Mouse (Mus musculus) forebrain, postnatal 0 days (tissue): ENCODE measurements around the gene Gm19684. TPM values are rescaled to one million over a fixed set of nuclear protein-coding genes. Genes with fewer than 3 reads are reported as not detected.
"Not testable (repeated sequence)": the region's sequence is repeated elsewhere in the genome, so short reads cannot be mapped to it uniquely, and the experiment has no call there.

Experiments used
- ATAC-seq: fragments of 200-750 bp; cut with Nextera tagmentation; 2 replicates; pipeline ENCODE4 v1.8.0; 2017; ENCODE audit warnings: mild to moderate bottlenecking, moderate library complexity
- DNase-seq: peaks from one replicate; pipeline ENCODE4 v3.0.0-alpha.2; 2015
- H3K27ac ChIP-seq: fragments of 300-500 bp; sonication (generic); 2 replicates; pipeline ENCODE4 v1.5.1; 2014; ENCODE audit warnings: low read depth, mild to moderate bottlenecking, antibody characterized with exemption, low read length, moderate library complexity, mixed read lengths
- H3K27me3 ChIP-seq: fragments of 300-500 bp; sonication (generic); 2 replicates; pipeline ENCODE4 v1.6.1; 2014; ENCODE audit warnings: mild to moderate bottlenecking, low read length, mixed read lengths; ENCODE audit not compliant: insufficient read depth
- H3K36me3 ChIP-seq: fragments of 300-500 bp; sonication (generic); 2 replicates; pipeline ENCODE4 v1.6.1; 2014; ENCODE audit warnings: mild to moderate bottlenecking, moderate library complexity; ENCODE audit not compliant: insufficient read depth
- H3K4me1 ChIP-seq: fragments of 300-500 bp; sonication (generic); 2 replicates; pipeline ENCODE4 v1.6.1; 2014; ENCODE audit warnings: antibody characterized with exemption; ENCODE audit not compliant: insufficient read depth
- H3K4me2 ChIP-seq: fragments of 300-500 bp; sonication (generic); 2 replicates; pipeline ENCODE4 v1.6.1; 2014; ENCODE audit warnings: low read depth, mild to moderate bottlenecking, moderate library complexity
- H3K4me3 ChIP-seq: fragments of 300-500 bp; sonication (generic); 2 replicates; pipeline ENCODE4 v1.5.1; 2014; ENCODE audit warnings: low read depth, low read length, mixed read lengths
- H3K9ac ChIP-seq: fragments of 300-500 bp; sonication (generic); 2 replicates; pipeline ENCODE4 v1.6.1; 2014; ENCODE audit warnings: mild to moderate bottlenecking
- H3K9me3 ChIP-seq: fragments of 300-500 bp; sonication (generic); 2 replicates; pipeline ENCODE4 v1.6.1; 2016; ENCODE audit warnings: low read length
- CTCF ChIP-seq: sonication (generic); IDR thresholded peaks from 2 replicates; pipeline ENCODE4 v1.5.1; 2016; ENCODE audit warnings: antibody characterized with exemption, control low read depth, low read depth
- WGBS: fragments of 180-500 bp; shearing (Covaris S2); extraction: QIAGEN DNeasy Blood & Tissue Kit; methylation state at CpG from one replicate; pipeline ENCODE4 v1.1.7; 2014; 5-methylcytosine and 5-hydroxymethylcytosine counted together
- polyA plus RNA-seq: library from polyadenylated mRNA; unstranded; fragments of >200 nt; fragmentation: Nextera tagmentation; extraction: Ambion mirVana; gene quantifications from 2 replicates; pipeline ENCODE4 v1.2.1, GENCODE M21; 2015
- total RNA-seq: library from RNA; depleted of rRNA; stranded (reverse); fragments of >200 nt; gene quantifications from 2 replicates; pipeline ENCODE4 v1.2.3, GENCODE M21; 2014; rRNA removed

The Gm19684 gene
- total and polyA plus RNA-seq, 2 experiments from 2014 or later = not detected

- no peaks in the 10 kb centered on the region for H3K9me3 ChIP-seq
- DNase-seq = no peak
- 3% methylated on average over 46 of the region's 51 CpGs for WGBS
- ATAC-seq = no peak
- H3K4me1 ChIP-seq = no peaks in the 10 kb centered on the region
- H3K27me3 ChIP-seq = peaks cover 34% of the 10 kb centered on the region
- peak overlapping the region; percentile 27 for H3K4me2 ChIP-seq
- H3K27ac ChIP-seq = no peak overlapping the region
- peak overlapping the region; percentile 9; the same call in 1 of the 2 replicates for H3K4me3 ChIP-seq
- H3K9ac ChIP-seq = no peak overlapping the region
- no peaks in the 10 kb centered on the region for H3K36me3 ChIP-seq
- TF ChIP-seq CTCF = no peak
These were observed 46.0 kb downstream of the Gm19684 start for GRCm38 (mm10) chr17:36167306-36168038.

DNA sequence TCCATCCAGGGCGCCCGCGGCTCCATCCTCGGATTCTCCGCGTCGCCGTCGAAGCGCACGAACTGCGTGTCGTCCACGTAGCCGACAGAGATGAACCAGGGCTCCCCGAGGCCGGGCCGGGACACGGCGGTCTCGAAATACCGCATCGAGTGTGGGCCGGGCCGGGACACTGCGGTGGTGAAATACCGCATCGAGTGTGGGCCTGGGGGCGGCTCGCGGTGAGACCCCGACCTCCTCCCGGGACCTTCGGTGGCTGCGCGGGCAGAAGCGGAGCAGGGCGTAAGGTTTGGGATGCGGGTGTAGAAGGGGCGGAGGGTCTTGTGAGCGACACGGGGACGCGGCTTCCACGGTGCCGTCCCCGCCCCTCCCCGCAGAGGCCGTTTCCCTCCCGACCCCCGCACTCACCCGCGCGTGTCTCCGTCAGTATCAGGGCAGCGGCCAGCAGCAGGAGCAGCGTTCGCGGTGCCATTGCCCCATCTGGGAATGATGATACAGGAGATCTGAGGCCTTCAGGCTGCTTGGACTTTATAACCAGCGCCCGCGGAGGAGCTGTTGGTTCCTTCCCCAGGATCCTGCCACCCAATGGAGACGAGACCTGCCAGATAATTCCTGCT lies 46.7 kb downstream of the Gm19684 start, which contains the start of gene Gm8909:
Gene Gm8909, minus strand, starts transcription at position 499 of the 614 bp plus-strand sequence.
- 2% methylated on average over 61 of the region's 63 CpGs for WGBS
- Histone ChIP-seq H3K4me2 (peak within 1 kb of the TSS; percentile 27), H3K9ac (no peak within 1 kb of the TSS), H3K9me3 (no peaks in the 10 kb centered on the region), H3K4me1 (no peaks in the 10 kb centered on the region), H3K36me3 (no peaks in the 10 kb centered on the region), H3K4me3 (peak within 1 kb of the TSS; percentile 9; the same call in 1 of the 2 replicates), H3K27me3 (peaks cover 33% of the 10 kb centered on the region), H3K27ac (no peak within 1 kb of the TSS)
- TF ChIP-seq CTCF = no peak
- DNase-seq = no peak
- no peak for ATAC-seq

DNA sequence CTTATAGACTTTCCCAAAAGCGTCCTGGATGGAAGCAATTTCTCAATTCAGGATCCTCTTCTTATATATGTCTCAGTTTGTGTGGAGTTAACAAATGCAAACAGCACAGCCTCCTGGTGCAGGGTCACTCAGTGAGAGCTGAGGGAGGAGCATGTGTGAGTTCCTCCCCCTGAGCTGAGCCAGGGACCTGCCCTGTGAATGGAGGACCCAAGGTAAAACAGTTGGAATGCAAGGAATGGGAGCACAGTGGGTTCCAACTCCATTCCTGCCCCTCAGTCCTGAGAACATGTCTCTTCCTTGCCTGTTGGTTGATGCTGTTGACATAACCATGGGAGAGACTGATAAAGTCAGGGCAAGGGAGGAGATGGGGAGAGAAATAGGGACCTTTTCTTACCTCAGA lies 47.6 kb downstream of the Gm19684 start:
- H3K4me1 ChIP-seq = not testable (repeated sequence)
- H3K27me3 ChIP-seq = peaks cover 33% of the 10 kb centered on the region

GRCm38 (mm10) chr17:36169753-36170152 lies 48.3 kb downstream of the Gm19684 start:
- Histone ChIP-seq H3K9me3 (no peaks in the 10 kb centered on the region), H3K36me3 (no peaks in the 10 kb centered on the region), H3K4me1 (no peaks in the 10 kb centered on the region), H3K4me2 (no peak overlapping the region), H3K27me3 (peaks cover 31% of the 10 kb centered on the region), H3K27ac (no peak overlapping the region), H3K4me3 (no peak overlapping the region), H3K9ac (no peak overlapping the region)
- TF ChIP-seq CTCF = no peak
- DNase-seq (no peak), ATAC-seq (no peak)

More for the DNA sequence above, 47.6 kb downstream of the Gm19684 start:
- H3K9me3 ChIP-seq, H3K36me3 ChIP-seq, ATAC-seq, DNase-seq, H3K4me2 ChIP-seq, H3K4me3 ChIP-seq, H3K27ac ChIP-seq, H3K9ac ChIP-seq: not testable (repeated sequence)
- WGBS = 40% methylated on average over 1 of the region's 1 CpGs

DNA sequence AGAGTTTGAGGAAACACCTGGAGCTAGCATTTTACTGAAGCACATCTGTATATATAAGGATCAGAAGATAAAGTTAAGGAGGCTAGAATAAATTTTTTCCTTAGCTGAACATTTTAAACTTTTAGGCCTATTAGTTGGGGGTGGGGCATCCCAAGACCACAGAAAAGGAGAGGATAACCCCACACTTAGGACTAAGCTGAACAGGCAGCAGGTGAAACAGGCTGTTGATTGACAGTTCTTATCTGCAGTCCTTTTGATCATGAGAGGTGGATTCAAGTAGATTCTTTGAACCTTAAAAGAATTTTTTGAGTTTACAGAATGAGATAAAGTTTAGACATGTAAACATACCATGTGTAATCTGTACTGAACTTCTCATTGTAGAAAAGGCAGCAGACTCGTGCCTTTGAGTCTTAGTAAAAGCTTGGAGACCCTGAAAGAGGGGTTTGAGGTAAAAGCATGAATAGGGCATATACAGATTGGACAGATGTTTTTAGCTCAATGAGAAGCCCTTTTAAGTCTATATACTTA lies 48.9 kb downstream of the Gm19684 start:
- DNase-seq = no peak
- no peaks in the 10 kb centered on the region for H3K4me1 ChIP-seq
- no peak for ATAC-seq
- H3K36me3 ChIP-seq = no peaks in the 10 kb centered on the region
- no peak overlapping the region for H3K4me2 ChIP-seq
- TF ChIP-seq CTCF = no peak
- no peak overlapping the region for H3K27ac ChIP-seq
- no peaks in the 10 kb centered on the region for H3K9me3 ChIP-seq
- no peak overlapping the region for H3K4me3 ChIP-seq
- H3K27me3 ChIP-seq = peaks cover 25% of the 10 kb centered on the region
- H3K9ac ChIP-seq = no peak overlapping the region
- WGBS = 34% methylated on average over 1 of the region's 1 CpGs

- not testable (repeated sequence) for H3K27me3 ChIP-seq, H3K4me1 ChIP-seq, H3K4me3 ChIP-seq, H3K4me2 ChIP-seq, ATAC-seq, H3K36me3 ChIP-seq, H3K9ac ChIP-seq, H3K27ac ChIP-seq, H3K9me3 ChIP-seq, DNase-seq
- WGBS = no CpG with 5 or more reads among the region's 2 CpGs
These were observed 54.7 kb downstream of the Gm19684 start for GRCm38 (mm10) chr17:36176132-36176531.

GRCm38 (mm10) chr17:36178938-36179337 lies 57.5 kb downstream of the Gm19684 start:
- not testable (repeated sequence) for H3K36me3 ChIP-seq, H3K9me3 ChIP-seq, H3K9ac ChIP-seq, DNase-seq, H3K27ac ChIP-seq, H3K4me1 ChIP-seq, H3K27me3 ChIP-seq
- ATAC-seq = peak; percentile 25; the same call in 1 of the 2 replicates
- WGBS = under 1% methylated on average over 40 of the region's 40 CpGs
- Histone ChIP-seq H3K4me2 (peak overlapping the region; percentile 50), H3K4me3 (peak overlapping the region; percentile 14; the same call in 1 of the 2 replicates)

Other genes starting within 250 kb of the Gm19684 start
- 33.0 and 33.2 TPM in 2 replicates for gene Dhx16, start 241.9 kb upstream of the Gm19684 start, total RNA-seq
- gene Dhx16, start 241.9 kb upstream of the Gm19684 start, polyA plus RNA-seq = 21.8 and 22.1 TPM in 2 replicates
- gene 2310061I04Rik, start 224.2 kb upstream of the Gm19684 start, total RNA-seq = 31.6 and 32.8 TPM in 2 replicates
- gene 2310061I04Rik, start 224.2 kb upstream of the Gm19684 start, polyA plus RNA-seq = 56.7 and 66.3 TPM in 2 replicates
- gene Atat1, start 211.6 kb upstream of the Gm19684 start, total RNA-seq = 206 and 218 TPM in 2 replicates
- 371 and 379 TPM in 2 replicates for gene Atat1, start 211.6 kb upstream of the Gm19684 start, polyA plus RNA-seq
- gene Mrps18b, start 205.3 kb upstream of the Gm19684 start, total RNA-seq = 34.5 and 44.5 TPM in 2 replicates
- 65.5 and 69.7 TPM in 2 replicates for gene Mrps18b, start 205.3 kb upstream of the Gm19684 start, polyA plus RNA-seq
- 42.9 and 60.2 TPM in 2 replicates for gene Ppp1r10, start 205.2 kb upstream of the Gm19684 start, total RNA-seq
- 23.2 and 32.5 TPM in 2 replicates for gene Ppp1r10, start 205.2 kb upstream of the Gm19684 start, polyA plus RNA-seq
- 55.9 and 60.4 TPM in 2 replicates for gene Abcf1, start 151.9 kb upstream of the Gm19684 start, total RNA-seq
- gene Abcf1, start 151.9 kb upstream of the Gm19684 start, polyA plus RNA-seq = 89.0 and 101 TPM in 2 replicates
- gene Gnl1, start 141.8 kb upstream of the Gm19684 start, total RNA-seq = 86.2 and 115 TPM in 2 replicates
- gene Gnl1, start 141.8 kb upstream of the Gm19684 start, polyA plus RNA-seq = 63.1 and 83.4 TPM in 2 replicates
- 38.4 and 49.8 TPM in 2 replicates for gene Prr3, start 141.4 kb upstream of the Gm19684 start, total RNA-seq
- gene Prr3, start 141.4 kb upstream of the Gm19684 start, polyA plus RNA-seq = 83.1 and 93.9 TPM in 2 replicates
- 0.33 and 1.0 TPM in 2 replicates for gene H2-T24, start 101.1 kb upstream of the Gm19684 start, total RNA-seq
- gene H2-T24, start 101.1 kb upstream of the Gm19684 start, polyA plus RNA-seq = 1.6 and 4.7 TPM in 2 replicates
- 9.0 and 10.2 TPM in 2 replicates for gene H2-T23, start 88.8 kb upstream of the Gm19684 start, total RNA-seq
- 6.4 and 6.9 TPM in 2 replicates for gene H2-T23, start 88.8 kb upstream of the Gm19684 start, polyA plus RNA-seq
- 10.3 and 13.1 TPM in 2 replicates for gene H2-T22, start 78.9 kb upstream of the Gm19684 start, total RNA-seq
- 6.2 and 6.5 TPM in 2 replicates for gene H2-T22, start 78.9 kb upstream of the Gm19684 start, polyA plus RNA-seq
- 0.31 TPM in 1 of 2 replicates, not detected in the other for gene Gm6034, start 78.7 kb upstream of the Gm19684 start, total RNA-seq
- gene Gm6034, start 78.7 kb upstream of the Gm19684 start, polyA plus RNA-seq = not detected in 2 replicates
- 0.15 TPM in 1 of 2 replicates, not detected in the other for gene Gm11127, start 63.3 kb upstream of the Gm19684 start, total RNA-seq
- not detected in 2 replicates for gene Gm11127, start 63.3 kb upstream of the Gm19684 start, polyA plus RNA-seq
- not detected in 2 replicates for gene Gm7030, start 7.7 kb downstream of the Gm19684 start, total RNA-seq
- not detected in 2 replicates for gene Gm7030, start 7.7 kb downstream of the Gm19684 start, polyA plus RNA-seq
- gene Gm8909, start 46.9 kb downstream of the Gm19684 start, total RNA-seq = not detected in 2 replicates
- gene Gm8909, start 46.9 kb downstream of the Gm19684 start, polyA plus RNA-seq = not detected in 2 replicates
- gene H2-T3, start 68.6 kb downstream of the Gm19684 start, total RNA-seq = not detected in 2 replicates
- not detected in 2 replicates for gene H2-T3, start 68.6 kb downstream of the Gm19684 start, polyA plus RNA-seq
- gene Rpp21, start 136.4 kb downstream of the Gm19684 start, total RNA-seq = 39.2 and 58.2 TPM in 2 replicates
- 139 and 159 TPM in 2 replicates for gene Rpp21, start 136.4 kb downstream of the Gm19684 start, polyA plus RNA-seq
- gene Trim39, start 150.6 kb downstream of the Gm19684 start, total RNA-seq = 27.1 and 27.8 TPM in 2 replicates
- gene Trim39, start 150.6 kb downstream of the Gm19684 start, polyA plus RNA-seq = 7.9 and 11.2 TPM in 2 replicates
- not detected in 2 replicates for gene H2-M10.2, start 164.8 kb downstream of the Gm19684 start, total RNA-seq
- gene H2-M10.2, start 164.8 kb downstream of the Gm19684 start, polyA plus RNA-seq = not detected in 2 replicates
- not detected in 2 replicates for gene H2-M10.1, start 204.5 kb downstream of the Gm19684 start, total RNA-seq
- not detected in 2 replicates for gene H2-M10.1, start 204.5 kb downstream of the Gm19684 start, polyA plus RNA-seq
- not detected in 2 replicates for gene H2-M10.3, start 246.7 kb downstream of the Gm19684 start, total RNA-seq
- not detected in 2 replicates for gene H2-M10.3, start 246.7 kb downstream of the Gm19684 start, polyA plus RNA-seq